Mouse (Mus musculus): ENCODE measurements around the gene 6430548M08Rik. TPM values are rescaled to one million over a fixed set of nuclear protein-coding genes. Genes with fewer than 3 reads are reported as not detected.

6430548M08Rik gene
- polyA plus RNA-seq, 1 experiment from 2014 or later: 6.5 TPM

DNA sequence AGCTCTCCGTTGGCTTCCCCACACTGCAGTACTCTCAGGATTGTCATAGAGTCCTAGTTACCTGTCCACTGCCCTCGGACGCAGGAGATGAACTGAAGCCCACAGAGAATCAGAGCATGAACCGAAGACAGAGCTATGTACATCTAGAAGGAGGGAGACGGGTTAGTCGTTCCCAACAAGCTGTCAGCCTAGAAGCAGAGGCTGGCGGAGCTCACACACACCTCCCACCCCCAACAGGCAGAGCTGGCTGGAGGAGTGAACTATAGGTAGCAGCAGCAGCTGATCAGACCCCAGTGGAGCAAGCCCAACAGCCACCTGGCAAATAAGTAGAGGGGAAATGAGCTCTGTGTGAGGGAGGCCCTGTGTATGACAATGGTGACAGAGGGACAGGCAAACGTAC, 29.2 kb upstream of the 6430548M08Rik start:
- Histone ChIP-seq H3K9ac (no peak overlapping the region), H3K27ac (no peak overlapping the region), H3K4me3 (no peak overlapping the region), H3K36me3 (peaks cover 71% of the 10 kb centered on the region), H3K4me2 (replicated peaks) (no peak overlapping the region), H3K4me1 (no peaks in the 10 kb centered on the region), H3K27me3 (no peaks in the 10 kb centered on the region), H3K9me3 (no peaks in the 10 kb centered on the region)
- 89% methylated on average over 8 of the region's 8 CpGs for WGBS
- no peak for ATAC-seq (ENCODE audit: insufficient number of reproducible peaks, insufficient read depth, low FRiP score, low TSS enrichment)

- ATAC-seq (ENCODE audit: insufficient number of reproducible peaks, insufficient read depth, low FRiP score, low TSS enrichment): no peak
- H3K27me3 ChIP-seq: no peaks in the 10 kb centered on the region
- WGBS: 87% methylated on average over 7 of the region's 7 CpGs
- H3K4me2 ChIP-seq (replicated peaks): no peak overlapping the region
- no peak overlapping the region for H3K4me3 ChIP-seq
- no peaks in the 10 kb centered on the region for H3K9me3 ChIP-seq
- peaks cover 78% of the 10 kb centered on the region for H3K36me3 ChIP-seq
- no peak overlapping the region for H3K9ac ChIP-seq
- no peak overlapping the region for H3K27ac ChIP-seq
- no peaks in the 10 kb centered on the region for H3K4me1 ChIP-seq
Observed at GRCm38 (mm10) chr8:120089511-120089910, 24.4 kb upstream of the 6430548M08Rik start.

DNA sequence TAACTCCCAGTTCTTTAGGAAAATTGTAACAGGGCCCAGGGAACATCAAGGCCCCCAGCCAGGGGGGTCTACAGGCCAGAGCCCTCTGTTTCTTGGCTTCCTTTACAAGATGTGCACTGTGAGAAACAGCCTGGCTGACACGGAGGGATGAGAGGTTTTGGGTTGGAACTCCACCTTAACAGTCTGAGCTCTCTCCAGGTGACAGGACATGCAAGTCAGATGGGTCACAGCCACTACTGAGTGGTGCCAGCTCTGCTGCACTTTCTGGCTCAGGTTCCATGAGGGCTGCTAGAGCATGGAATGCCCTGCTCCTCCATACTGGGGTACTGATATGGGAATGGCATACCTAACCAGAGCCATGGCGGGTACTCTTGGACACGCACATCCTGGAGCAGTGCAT, 22.9 kb upstream of the 6430548M08Rik start:
- peaks cover 63% of the 10 kb centered on the region for H3K36me3 ChIP-seq
- no peaks in the 10 kb centered on the region for H3K27me3 ChIP-seq
- no peaks in the 10 kb centered on the region for H3K9me3 ChIP-seq
- H3K4me3 ChIP-seq: no peak overlapping the region
- no peak for ATAC-seq (ENCODE audit: insufficient number of reproducible peaks, insufficient read depth, low FRiP score, low TSS enrichment)
- H3K4me1 ChIP-seq: no peaks in the 10 kb centered on the region
- 90% methylated on average over 3 of the region's 3 CpGs for WGBS
- H3K4me2 ChIP-seq (replicated peaks): no peak overlapping the region
- H3K9ac ChIP-seq: no peak overlapping the region
- no peak overlapping the region for H3K27ac ChIP-seq

GRCm38 (mm10) chr8:120093103-120093502, 20.8 kb upstream of the 6430548M08Rik start:
- Histone ChIP-seq H3K27ac (no peak overlapping the region), H3K36me3 (peaks cover 44% of the 10 kb centered on the region)
- WGBS: 88% methylated on average over 3 of the region's 3 CpGs

GRCm38 (mm10) chr8:120094801-120095200, 19.2 kb upstream of the 6430548M08Rik start:
- peaks cover 2% of the 10 kb centered on the region; the same call in 1 of the 2 replicates for H3K4me1 ChIP-seq
- WGBS: 88% methylated on average over 10 of the region's 10 CpGs
- H3K36me3 ChIP-seq: peaks cover 37% of the 10 kb centered on the region

More at GRCm38 (mm10) chr8:120093103-120093502, 20.8 kb upstream of the 6430548M08Rik start:
- Histone ChIP-seq H3K4me2 (replicated peaks) (no peak overlapping the region), H3K4me1 (no peaks in the 10 kb centered on the region), H3K9ac (no peak overlapping the region), H3K4me3 (no peak overlapping the region), H3K27me3 (no peaks in the 10 kb centered on the region), H3K9me3 (no peaks in the 10 kb centered on the region)
- ATAC-seq (ENCODE audit: insufficient number of reproducible peaks, insufficient read depth, low FRiP score, low TSS enrichment): no peak

GRCm38 (mm10) chr8:120096486-120096885, 17.5 kb upstream of the 6430548M08Rik start:
- H3K4me2 ChIP-seq (replicated peaks): no peak overlapping the region
- H3K27me3 ChIP-seq: no peaks in the 10 kb centered on the region
- H3K9ac ChIP-seq: no peak overlapping the region
- H3K27ac ChIP-seq: no peak overlapping the region
- peaks cover 10% of the 10 kb centered on the region for H3K4me1 ChIP-seq
- no peaks in the 10 kb centered on the region for H3K9me3 ChIP-seq
- H3K4me3 ChIP-seq: no peak overlapping the region
- H3K36me3 ChIP-seq: peaks cover 22% of the 10 kb centered on the region
- no peak for ATAC-seq (ENCODE audit: insufficient number of reproducible peaks, insufficient read depth, low FRiP score, low TSS enrichment)
- whole genome bisulfite sequencing: 71% methylated on average over 2 of the region's 2 CpGs

More at GRCm38 (mm10) chr8:120094801-120095200, 19.2 kb upstream of the 6430548M08Rik start:
- H3K9me3 ChIP-seq: no peaks in the 10 kb centered on the region
- no peaks in the 10 kb centered on the region for H3K27me3 ChIP-seq
- no peak for ATAC-seq (ENCODE audit: insufficient number of reproducible peaks, insufficient read depth, low FRiP score, low TSS enrichment)
- no peak overlapping the region for H3K4me3 ChIP-seq
- no peak overlapping the region for H3K4me2 ChIP-seq (replicated peaks)
- no peak overlapping the region for H3K27ac ChIP-seq
- no peak overlapping the region for H3K9ac ChIP-seq

DNA sequence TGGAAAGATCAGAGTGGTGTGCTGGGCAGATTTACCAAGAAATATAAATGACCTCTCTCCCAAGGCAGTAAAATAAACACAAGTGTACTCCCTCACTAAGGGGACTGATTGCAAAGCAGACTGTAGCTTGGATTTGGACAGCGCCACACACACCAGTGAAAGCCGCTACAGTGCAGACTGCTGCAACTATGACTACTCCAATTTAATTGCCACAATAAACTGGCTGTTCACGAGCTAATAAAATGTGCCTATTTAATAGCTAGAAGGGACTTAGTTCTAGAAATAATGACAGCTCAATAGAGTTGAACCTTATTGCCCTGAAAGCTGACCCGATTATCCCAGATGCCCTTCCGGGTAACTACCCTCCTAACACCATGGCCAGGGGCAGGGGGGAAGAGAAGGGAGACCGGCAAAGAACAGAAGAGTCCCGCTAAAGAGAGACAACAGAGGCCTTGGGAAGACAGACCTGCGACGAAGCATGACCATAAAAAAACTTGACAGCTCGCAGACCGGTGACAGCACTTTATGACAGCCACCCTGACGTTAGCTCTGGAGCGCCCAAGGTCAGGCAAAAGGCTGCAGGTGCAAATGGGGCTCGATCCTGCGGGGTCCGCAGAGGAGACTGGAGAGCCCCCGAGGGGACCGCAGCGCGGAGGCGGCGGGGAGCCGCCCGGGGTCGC, 13.4 kb upstream of the 6430548M08Rik start:
- H3K27me3 ChIP-seq: no peaks in the 10 kb centered on the region
- peak overlapping the region; percentile 92 for H3K9ac ChIP-seq
- peak overlapping the region; percentile 96 for H3K4me3 ChIP-seq
- peak overlapping the region; percentile 78 for H3K4me2 ChIP-seq (replicated peaks)
- no peaks in the 10 kb centered on the region for H3K36me3 ChIP-seq
- WGBS: 5% methylated on average over 25 of the region's 25 CpGs
- ATAC-seq (ENCODE audit: insufficient number of reproducible peaks, insufficient read depth, low FRiP score, low TSS enrichment): no peak
- peaks cover 20% of the 10 kb centered on the region for H3K4me1 ChIP-seq
- peak overlapping the region; percentile 87 for H3K27ac ChIP-seq
- no peaks in the 10 kb centered on the region for H3K9me3 ChIP-seq

- under 1% methylated on average over 82 of the region's 88 CpGs for WGBS
- peaks cover 20% of the 10 kb centered on the region for H3K4me1 ChIP-seq
- peak within 1 kb of the TSS; percentile 96 for H3K4me3 ChIP-seq
- peak within 1 kb of the TSS; percentile 78 for H3K4me2 ChIP-seq (replicated peaks)
- H3K27ac ChIP-seq: peak within 1 kb of the TSS; percentile 87
- ATAC-seq (ENCODE audit: insufficient number of reproducible peaks, insufficient read depth, low FRiP score, low TSS enrichment): 0 out of 2 replicates have a peak, but pooled peaks have one; percentile 53
- peak within 1 kb of the TSS; percentile 92 for H3K9ac ChIP-seq
- no peaks in the 10 kb centered on the region for H3K36me3 ChIP-seq
- no peaks in the 10 kb centered on the region for H3K9me3 ChIP-seq
- no peaks in the 10 kb centered on the region for H3K27me3 ChIP-seq
Observed at GRCm38 (mm10) chr8:120101068-120101972, 12.6 kb upstream of the 6430548M08Rik start, which contains the start of gene Zdhhc7. Zdhhc7 (minus strand) TSS chr8:120101482.

DNA sequence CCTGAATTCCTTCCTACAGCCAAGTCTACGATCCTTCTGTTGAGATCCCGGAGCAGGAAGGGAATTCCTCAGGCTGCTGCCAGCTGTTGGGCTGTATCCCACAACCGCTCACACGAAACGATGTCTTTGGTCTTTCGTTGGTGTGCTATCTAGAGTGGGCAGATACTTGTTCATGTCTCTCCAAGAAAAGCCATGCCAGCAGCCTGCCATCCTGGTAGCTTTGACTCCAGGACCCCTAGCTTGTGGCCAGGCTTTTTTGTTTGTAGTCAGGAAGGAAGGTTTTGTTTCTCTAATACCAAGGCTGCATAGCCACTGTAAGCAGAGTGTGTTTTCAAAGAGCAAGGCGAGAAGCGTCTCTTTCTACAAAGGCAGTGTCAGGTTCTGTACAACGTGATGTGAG, 10.0 kb upstream of the 6430548M08Rik start:
- H3K4me2 ChIP-seq (replicated peaks): no peak overlapping the region
- H3K4me1 ChIP-seq: peaks cover 20% of the 10 kb centered on the region
- no peak overlapping the region for H3K27ac ChIP-seq
- no peak overlapping the region for H3K9ac ChIP-seq
- no peak for ATAC-seq (ENCODE audit: insufficient number of reproducible peaks, insufficient read depth, low FRiP score, low TSS enrichment)
- 88% methylated on average over 9 of the region's 9 CpGs for WGBS
- H3K9me3 ChIP-seq: no peaks in the 10 kb centered on the region
- no peak overlapping the region for H3K4me3 ChIP-seq
- H3K36me3 ChIP-seq: no peaks in the 10 kb centered on the region
- H3K27me3 ChIP-seq: no peaks in the 10 kb centered on the region

DNA sequence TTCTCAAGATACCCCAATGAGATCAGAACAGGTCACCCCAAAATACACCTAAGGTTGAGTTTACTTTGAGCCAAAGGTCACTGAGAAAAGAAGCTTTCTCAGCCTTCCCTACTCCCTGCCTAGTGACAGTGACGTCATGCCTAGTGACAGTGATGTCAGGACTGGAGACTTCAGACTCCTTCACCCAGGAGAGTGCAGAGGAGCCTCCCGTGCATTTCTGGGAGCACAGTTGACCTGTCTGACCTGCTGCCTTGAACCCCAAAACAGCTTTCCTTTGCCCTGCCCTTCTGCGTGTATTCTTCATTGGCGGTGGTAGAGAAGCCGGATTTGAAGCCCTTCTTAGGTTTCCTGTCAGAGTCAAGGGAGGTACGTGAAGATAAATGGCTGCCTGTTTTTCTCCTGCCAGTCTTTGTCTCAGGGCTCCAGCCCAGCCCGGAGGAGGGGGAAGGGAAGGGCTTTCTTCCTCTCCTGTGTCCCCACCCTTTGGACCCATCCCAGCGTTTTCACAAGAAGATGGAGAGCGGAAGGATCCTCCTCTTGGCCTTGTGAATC, 9.2 kb upstream of the 6430548M08Rik start:
- H3K27ac ChIP-seq: no peak overlapping the region
- 60% methylated on average over 9 of the region's 9 CpGs for WGBS
- H3K9me3 ChIP-seq: no peaks in the 10 kb centered on the region
- H3K4me3 ChIP-seq: no peak overlapping the region
- H3K9ac ChIP-seq: no peak overlapping the region
- no peak for ATAC-seq (ENCODE audit: insufficient number of reproducible peaks, insufficient read depth, low FRiP score, low TSS enrichment)
- no peaks in the 10 kb centered on the region for H3K36me3 ChIP-seq
- no peak overlapping the region for H3K4me2 ChIP-seq (replicated peaks)
- H3K4me1 ChIP-seq: peaks cover 18% of the 10 kb centered on the region
- H3K27me3 ChIP-seq: no peaks in the 10 kb centered on the region

DNA sequence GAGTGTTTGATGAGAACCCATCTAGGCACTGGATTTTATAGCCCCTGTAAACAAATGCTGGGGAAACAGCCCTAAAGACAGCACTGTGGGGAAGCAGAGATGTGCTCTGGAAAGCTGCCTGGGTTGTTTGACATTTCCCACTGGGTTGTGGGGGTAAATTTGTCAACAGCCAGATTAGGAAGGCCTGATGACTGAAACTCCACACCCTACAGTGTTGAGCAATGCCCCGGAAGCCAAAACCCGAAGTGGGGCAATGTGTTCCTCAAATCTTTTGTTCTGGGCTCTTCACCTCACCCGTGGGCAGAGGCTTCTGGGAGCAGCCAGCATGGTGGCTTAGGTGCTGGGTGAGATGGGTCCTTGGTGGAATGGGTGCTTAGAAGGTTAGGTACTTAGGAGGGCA, 4.8 kb upstream of the 6430548M08Rik start:
- no peaks in the 10 kb centered on the region for H3K9me3 ChIP-seq
- ATAC-seq (ENCODE audit: insufficient number of reproducible peaks, insufficient read depth, low FRiP score, low TSS enrichment): no peak
- 74% methylated on average over 3 of the region's 3 CpGs for WGBS
- peaks cover 7% of the 10 kb centered on the region for H3K4me1 ChIP-seq
- no peak overlapping the region for H3K9ac ChIP-seq
- peaks cover 2% of the 10 kb centered on the region; the same call in 1 of the 2 replicates for H3K27me3 ChIP-seq
- H3K4me2 ChIP-seq (replicated peaks): no peak overlapping the region
- no peak overlapping the region for H3K4me3 ChIP-seq
- H3K27ac ChIP-seq: no peak overlapping the region
- no peaks in the 10 kb centered on the region for H3K36me3 ChIP-seq

Data from embryonic facial prominence, embryonic 12.5 days (tissue).